Comparison of ENCODE assay signal across 9 mouse cellular contexts in genomic region chr11:59226787-59227603, GRCm38 (mm10). TPM values are rescaled to one million over a fixed set of nuclear protein-coding genes. Genes with fewer than 3 reads are reported as not detected.
DNase-seq lines count a peak whose midpoint lies in the region; ATAC-seq and TF ChIP-seq lines count a peak whose summit lies in the region.
"Had no signal": no experiment of that assay in that cellular context is flagged by ENCODE, and none has a peak within 500 bp of the region (broad histone marks: within the 10 kb centered on the region; RNA-seq: fewer than 3 reads in every experiment).

No protein-coding gene starts in this region.

- peak overlapping the region; percentile 98 for H3K27ac ChIP-seq in testis, adult 2 months (ENCODE audit: control insufficient read depth, insufficient read depth, low read depth, low read length)

- H3K4me1 ChIP-seq in testis, adult 2 months (ENCODE audit: control insufficient read depth, insufficient read depth, low read length): peaks cover 21% of the 10 kb centered on the region

- no peak for TF ChIP-seq CTCF in testis, adult 2 months (IDR thresholded peaks at IDR 0.05; ENCODE audit: control insufficient read depth, insufficient read depth, insufficient replicate concordance, low read depth, low read length)

- peak overlapping the region; percentile 96 for H3K4me3 ChIP-seq in testis, adult 2 months (ENCODE audit: control insufficient read depth, low read depth, low read length)

- H3K27me3 ChIP-seq in testis, adult 2 months (ENCODE audit: control insufficient read depth, insufficient read depth, low read length): no peaks in the 10 kb centered on the region

- 0 out of 2 replicates have a peak, but pooled peaks have one; percentile 6 for ATAC-seq in erythroblast, adult 5-6 weeks (replicated peaks; ENCODE audit: low FRiP score, poor library complexity, severe bottlenecking)
- ATAC-seq in monocyte, adult 5-6 weeks (replicated peaks; ENCODE audit: insufficient number of reproducible peaks, low FRiP score, low TSS enrichment, poor library complexity, severe bottlenecking): no peak

- DNase-seq in testis, postnatal 10 days (ENCODE audit: low spot score): no peak
- peak; percentile 51 for DNase-seq in kidney, adult 18-20 months
- DNase-seq in lung, postnatal 36 days: peak; percentile 60
- no peak for DNase-seq in thymus, postnatal 10 days (ENCODE audit: low spot score in 2 of 2)
- DNase-seq in urinary bladder, adult 2 months (ENCODE audit: low spot score): no peak

- H3K36me3 ChIP-seq in testis, adult 2 months (ENCODE audit: control insufficient read depth, insufficient read depth, low read length): no peaks in the 10 kb centered on the region

- no peak for TF ChIP-seq POLR2A in testis, adult 2 months (IDR thresholded peaks at IDR 0.05; ENCODE audit: control insufficient read depth, low read depth, low read length)

RNA-seq across cellular contexts. Expression of gene Arf1, which starts 1.1 kb away (rescaled TPM):
- 243 and 247 TPM in 2 replicates for polyA plus RNA-seq in testis, adult 2 months (2012; rRNA removed)
- total RNA-seq in erythroblast, adult 5-6 weeks (2015; ENCODE audit: low replicate concordance): 111 and 132 TPM in 2 replicates
- total RNA-seq in erythroblast, adult 5-6 weeks (2017; ENCODE audit: low replicate concordance): 93.9 and 107 TPM in 2 replicates
- 337 to 405 TPM (median 396 TPM) in 3 replicates for total RNA-seq in monocyte, adult 5-6 weeks (2017)
- polyA plus RNA-seq in urinary bladder, adult 2 months (2012; rRNA removed): 531 and 605 TPM in 2 replicates

RNA-seq across cellular contexts. Expression of gene 2310033P09Rik, which starts 18.9 kb away (rescaled TPM):
- polyA plus RNA-seq in testis, adult 2 months (2012; rRNA removed): 11.1 and 13.3 TPM in 2 replicates
- total RNA-seq in erythroblast, adult 5-6 weeks (2015; ENCODE audit: low replicate concordance): 0.77 and 6.9 TPM in 2 replicates
- 4.4 and 8.2 TPM in 2 replicates for total RNA-seq in erythroblast, adult 5-6 weeks (2017; ENCODE audit: low replicate concordance)
- total RNA-seq in monocyte, adult 5-6 weeks (2017): 8.9 to 16.8 TPM (median 16.4 TPM) in 3 replicates
- 23.8 and 26.1 TPM in 2 replicates for polyA plus RNA-seq in urinary bladder, adult 2 months (2012; rRNA removed)

RNA-seq across cellular contexts. Expression of gene Mrpl55, which starts 24.7 kb away (rescaled TPM):
- 75.8 and 82.3 TPM in 2 replicates for polyA plus RNA-seq in testis, adult 2 months (2012; rRNA removed)
- total RNA-seq in erythroblast, adult 5-6 weeks (2015; ENCODE audit: low replicate concordance): 5.4 and 11.3 TPM in 2 replicates
- 10.1 and 14.1 TPM in 2 replicates for total RNA-seq in erythroblast, adult 5-6 weeks (2017; ENCODE audit: low replicate concordance)
- total RNA-seq in monocyte, adult 5-6 weeks (2017): 21.2 to 48.1 TPM (median 23.8 TPM) in 3 replicates
- 35.2 and 35.4 TPM in 2 replicates for polyA plus RNA-seq in urinary bladder, adult 2 months (2012; rRNA removed)

RNA-seq across cellular contexts. Expression of gene Guk1, which starts 35.0 kb away (rescaled TPM):
- polyA plus RNA-seq in testis, adult 2 months (2012; rRNA removed): 168 and 188 TPM in 2 replicates
- 13.8 and 20.4 TPM in 2 replicates for total RNA-seq in erythroblast, adult 5-6 weeks (2015; ENCODE audit: low replicate concordance)
- 4.5 and 8.2 TPM in 2 replicates for total RNA-seq in erythroblast, adult 5-6 weeks (2017; ENCODE audit: low replicate concordance)
- total RNA-seq in monocyte, adult 5-6 weeks (2017): 23.1 to 45.9 TPM (median 32.7 TPM) in 3 replicates
- polyA plus RNA-seq in urinary bladder, adult 2 months (2012; rRNA removed): 99.0 and 118 TPM in 2 replicates

RNA-seq across cellular contexts. Expression of gene Gjc2, which starts 44.0 kb away (rescaled TPM):
- polyA plus RNA-seq in testis, adult 2 months (2012; rRNA removed): 2.1 and 2.7 TPM in 2 replicates
- total RNA-seq in erythroblast, adult 5-6 weeks (2015; ENCODE audit: low replicate concordance): not detected in 2 replicates
- total RNA-seq in erythroblast, adult 5-6 weeks (2017; ENCODE audit: low replicate concordance): not detected in 2 replicates
- total RNA-seq in monocyte, adult 5-6 weeks (2017): not detected in 3 replicates
- 8.9 and 9.5 TPM in 2 replicates for polyA plus RNA-seq in urinary bladder, adult 2 months (2012; rRNA removed)
- total RNA-seq: hematopoietic stem cell, adult 5-6 weeks had no signal

Comparison
In these comparisons a context has a peak if more than half of its experiments do, and no peak if none do; other contexts are left out.
1. DNase-seq: peak in kidney, adult 18-20 months (single experiment) and lung, postnatal 36 days (single experiment); none in testis, postnatal 10 days (single experiment), thymus, postnatal 10 days (0 of 2) and urinary bladder, adult 2 months (single experiment).